Mouse (Mus musculus) monocyte, adult 5-6 weeks (primary cell): ENCODE data around the gene Tkt. TPM values are rescaled to one million over a fixed set of nuclear protein-coding genes. Genes with fewer than 3 reads are reported as not detected.
"Not testable (repeated sequence)": the region's sequence is repeated elsewhere in the genome, so short reads cannot be mapped to it uniquely, and the experiment has no call there.

ENCODE experiments used
- ATAC-seq: fragments of 153-309, 156-312 bp; replicated peaks from 2 replicates; pipeline ENCODE4 v1.8.0; 2017; ENCODE audit warnings: mild to moderate bottlenecking; ENCODE audit not compliant: low TSS enrichment, insufficient number of reproducible peaks, severe bottlenecking, poor library complexity, low FRiP score
- total RNA-seq: library from RNA; stranded (forward); fragments of 200-1000, 200-491, 200-594 nt; gene quantifications from 3 replicates; pipeline ENCODE4 v1.2.3, GENCODE M21; 2017

Tkt gene
- total RNA-seq: 278 to 467 TPM (median 383 TPM) in 3 replicates

GRCm38 (mm10) chr14:30548131-30548720, at the start of gene Tkt:
Tkt (plus strand) TSS chr14:30548359.
- peak; percentile 12; the same call in 1 of the 2 replicates for ATAC-seq

- ATAC-seq: no peak
Observed at GRCm38 (mm10) chr14:30504990-30505389, 43.2 kb upstream of the Tkt start.

GRCm38 (mm10) chr14:30510214-30510763, 37.9 kb upstream of the Tkt start:
- no peak for ATAC-seq

- ATAC-seq: no peak
Observed at GRCm38 (mm10) chr14:30512896-30513295, 35.3 kb upstream of the Tkt start.

DNA sequence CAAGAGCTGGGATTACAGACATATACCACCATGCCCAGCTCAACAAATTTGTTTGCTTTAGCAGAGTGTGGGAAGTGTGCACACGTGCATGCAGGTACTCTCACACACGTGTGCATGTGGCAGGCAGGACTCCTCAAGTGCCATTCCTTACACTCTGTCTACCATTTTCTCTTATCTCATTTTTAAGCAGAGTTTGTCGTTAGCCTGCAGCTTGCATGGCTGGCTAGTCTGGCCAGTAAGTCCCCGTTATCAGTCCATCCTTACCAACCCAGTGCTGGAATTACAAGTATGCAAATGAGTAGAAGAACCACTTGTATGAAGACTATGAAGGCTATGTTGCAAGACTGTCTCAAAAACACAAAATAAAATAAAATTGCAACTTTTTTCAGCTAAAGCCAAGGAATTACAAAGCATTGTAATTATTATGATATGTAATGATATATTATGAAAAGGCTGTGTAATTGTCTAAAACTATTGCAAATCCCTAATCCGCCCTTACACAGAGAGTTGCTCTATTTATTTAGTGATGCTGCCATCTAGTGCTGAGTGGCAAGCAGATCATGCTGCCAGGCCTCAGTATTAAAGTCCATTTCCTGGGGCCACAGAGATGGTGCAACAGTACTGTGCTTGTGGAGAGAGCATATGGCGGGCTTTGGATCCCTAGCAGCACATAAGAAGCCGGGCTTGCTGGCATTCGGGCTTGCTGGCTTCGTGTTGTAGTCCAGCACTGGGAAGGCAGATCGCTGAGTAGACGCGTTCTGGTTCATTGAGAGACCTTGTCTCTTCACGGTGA, 32.0 kb upstream of the Tkt start:
- no peak for ATAC-seq

DNA sequence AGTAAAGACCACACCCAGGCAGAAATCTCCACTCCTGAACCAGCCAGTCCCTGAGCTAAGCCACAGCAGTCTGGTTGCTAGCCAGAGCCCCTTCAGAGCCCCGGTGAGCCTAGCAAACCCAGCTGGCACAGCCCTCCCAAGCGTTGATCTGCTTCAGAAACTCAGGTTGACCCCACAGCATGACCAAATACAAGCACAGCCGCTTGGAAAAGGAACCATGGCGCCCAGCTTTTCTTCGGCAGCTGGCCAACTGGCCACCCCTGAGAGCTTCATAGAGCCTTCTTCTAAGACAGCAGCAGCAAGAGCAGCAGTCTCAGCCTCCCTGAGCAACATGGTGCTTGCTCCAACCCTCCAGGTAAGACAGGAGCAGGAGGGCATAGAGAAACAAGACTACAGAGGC, 28.8 kb upstream of the Tkt start:
- no peak for ATAC-seq

GRCm38 (mm10) chr14:30523356-30523755, 24.8 kb upstream of the Tkt start:
- no peak for ATAC-seq

GRCm38 (mm10) chr14:30528392-30528791, 19.8 kb upstream of the Tkt start:
- no peak for ATAC-seq

GRCm38 (mm10) chr14:30528961-30529360, 19.2 kb upstream of the Tkt start:
- ATAC-seq: no peak

DNA sequence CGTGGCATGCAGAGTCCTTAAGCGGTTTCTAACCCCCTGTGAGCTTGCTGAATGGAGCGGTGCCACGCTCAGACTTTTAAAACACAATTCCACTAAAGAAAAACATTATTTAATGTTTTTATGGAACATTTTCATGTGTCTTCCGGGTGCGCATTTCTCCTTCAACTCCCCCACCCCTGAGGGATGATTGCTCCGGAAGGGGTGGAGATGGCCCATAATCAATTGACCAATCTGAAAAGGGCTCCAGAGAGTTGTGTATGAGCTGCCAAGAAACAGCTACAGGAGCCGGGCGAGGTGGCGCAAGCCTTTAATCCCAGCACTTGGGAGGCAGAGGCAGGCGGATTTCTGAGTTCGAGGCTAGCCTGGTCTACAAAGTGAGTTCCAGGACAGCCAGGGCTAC, 18.7 kb upstream of the Tkt start:
- ATAC-seq: no peak

DNA sequence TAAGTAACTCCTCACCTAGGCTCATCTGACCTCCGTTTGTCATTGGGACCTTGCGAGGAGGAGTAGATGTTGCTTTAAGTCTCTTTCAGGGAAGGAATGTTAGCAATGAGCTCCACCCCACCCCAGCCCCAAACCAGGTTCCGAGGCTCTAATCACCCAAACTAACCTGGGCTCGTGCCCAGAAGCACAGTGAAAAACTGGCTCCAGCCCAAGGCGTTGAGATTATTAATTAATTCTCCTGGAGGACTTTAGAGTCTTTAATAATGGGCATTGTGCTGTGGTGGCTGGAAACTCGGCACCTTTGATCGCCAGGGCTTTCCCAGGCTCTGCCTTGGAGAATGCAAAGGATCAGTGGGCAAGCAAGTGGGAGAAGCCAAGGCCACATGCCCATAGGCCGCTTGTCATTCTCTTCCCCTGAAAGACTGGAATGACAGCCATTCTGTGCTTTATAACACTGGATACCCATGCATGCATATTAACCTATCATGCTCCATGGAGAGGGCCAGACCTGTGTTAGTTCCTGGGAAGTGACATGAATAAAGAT, 17.4 kb upstream of the Tkt start:
- no peak for ATAC-seq

DNA sequence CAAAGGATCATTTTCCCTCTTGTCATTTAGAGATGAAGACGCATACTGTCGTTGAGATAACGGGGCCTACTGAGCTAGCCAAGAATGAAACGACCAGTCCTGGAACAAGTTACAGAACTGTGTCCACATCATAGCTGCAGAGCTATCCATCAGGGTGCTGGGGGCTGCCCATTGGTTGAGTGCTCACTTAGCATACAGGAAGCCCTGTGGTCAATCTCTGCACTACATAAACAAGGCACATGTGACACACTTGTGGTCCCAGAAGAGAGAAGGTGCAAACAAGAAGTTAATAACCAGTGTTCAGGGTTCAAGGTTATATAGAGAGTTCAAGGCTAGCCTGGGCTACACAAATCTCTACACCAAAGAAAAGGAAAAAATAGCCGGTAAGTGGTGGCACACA, 16.7 kb upstream of the Tkt start:
- no peak for ATAC-seq

DNA sequence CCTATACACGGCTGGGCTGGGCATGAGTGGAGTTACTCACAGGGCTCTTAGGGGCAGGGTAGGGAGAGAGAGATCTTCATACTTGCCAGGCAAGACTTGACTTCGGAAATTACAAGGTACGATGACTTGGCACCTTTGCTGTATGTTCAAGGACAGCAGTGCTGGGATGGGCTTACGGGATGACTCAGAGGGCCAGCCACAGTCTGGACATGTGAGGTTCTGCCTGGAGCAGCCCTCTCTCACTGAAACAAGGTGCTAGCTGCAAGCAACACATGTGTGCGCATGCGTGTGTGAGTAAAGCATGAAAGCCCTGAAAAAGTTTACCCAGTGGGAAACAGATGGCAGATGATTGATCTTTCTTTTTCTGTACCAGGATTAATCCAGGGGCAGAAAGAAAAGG, 16.3 kb upstream of the Tkt start:
- ATAC-seq: no peak

DNA sequence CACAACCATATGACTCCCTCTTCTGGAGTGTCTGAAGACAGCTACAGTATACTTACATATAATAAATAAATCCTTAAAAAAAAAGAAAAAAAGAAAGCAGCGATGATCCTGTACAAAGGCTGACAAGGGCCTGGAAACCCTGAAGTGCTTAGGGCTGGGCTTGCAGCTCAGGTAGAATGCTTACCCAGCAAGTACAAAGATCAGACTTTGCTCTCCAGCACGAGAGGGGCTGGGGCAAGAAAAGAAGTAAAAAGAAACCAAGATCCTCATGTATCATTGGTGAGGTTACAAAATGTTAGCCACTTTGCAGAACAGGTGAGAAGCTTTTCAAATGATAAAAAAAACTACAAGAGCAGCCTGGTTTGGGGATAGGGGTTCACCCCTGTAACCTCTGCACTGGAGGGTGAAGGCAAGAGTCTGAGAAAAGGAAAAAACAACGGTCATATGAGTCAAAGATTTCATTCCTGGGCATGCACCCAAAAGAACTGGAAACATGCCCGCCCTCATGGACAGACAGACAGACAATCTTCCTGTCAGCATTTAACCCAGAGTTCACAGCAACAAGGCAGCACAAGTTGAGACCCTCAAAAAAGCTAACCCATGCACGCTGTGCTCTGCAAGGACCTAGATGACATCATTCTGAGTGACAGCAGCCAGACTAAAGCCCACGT, 14.2 kb upstream of the Tkt start:
- ATAC-seq: no peak

DNA sequence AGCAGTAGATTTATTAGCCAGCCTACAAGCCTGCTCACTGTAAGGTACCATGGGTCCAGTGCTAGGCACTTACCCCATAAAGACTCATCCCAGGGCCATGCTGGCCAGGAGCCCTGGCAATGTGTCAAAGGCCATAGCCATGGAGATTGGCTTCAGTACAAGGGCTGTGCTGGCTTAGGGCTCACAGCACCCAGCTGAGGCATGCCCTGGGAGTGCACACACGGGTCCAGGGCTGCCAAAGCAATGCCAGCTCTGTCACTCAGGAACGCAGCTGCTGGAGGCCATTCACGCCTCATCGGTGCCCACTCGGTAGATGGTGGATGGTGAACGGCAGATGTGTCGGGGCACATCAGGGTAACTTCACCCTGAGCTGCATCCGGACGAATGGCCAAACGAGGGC, 6.6 kb upstream of the Tkt start:
- ATAC-seq: no peak

- not testable (repeated sequence) for ATAC-seq
Observed at GRCm38 (mm10) chr14:30543331-30543730, 4.8 kb upstream of the Tkt start.

DNA sequence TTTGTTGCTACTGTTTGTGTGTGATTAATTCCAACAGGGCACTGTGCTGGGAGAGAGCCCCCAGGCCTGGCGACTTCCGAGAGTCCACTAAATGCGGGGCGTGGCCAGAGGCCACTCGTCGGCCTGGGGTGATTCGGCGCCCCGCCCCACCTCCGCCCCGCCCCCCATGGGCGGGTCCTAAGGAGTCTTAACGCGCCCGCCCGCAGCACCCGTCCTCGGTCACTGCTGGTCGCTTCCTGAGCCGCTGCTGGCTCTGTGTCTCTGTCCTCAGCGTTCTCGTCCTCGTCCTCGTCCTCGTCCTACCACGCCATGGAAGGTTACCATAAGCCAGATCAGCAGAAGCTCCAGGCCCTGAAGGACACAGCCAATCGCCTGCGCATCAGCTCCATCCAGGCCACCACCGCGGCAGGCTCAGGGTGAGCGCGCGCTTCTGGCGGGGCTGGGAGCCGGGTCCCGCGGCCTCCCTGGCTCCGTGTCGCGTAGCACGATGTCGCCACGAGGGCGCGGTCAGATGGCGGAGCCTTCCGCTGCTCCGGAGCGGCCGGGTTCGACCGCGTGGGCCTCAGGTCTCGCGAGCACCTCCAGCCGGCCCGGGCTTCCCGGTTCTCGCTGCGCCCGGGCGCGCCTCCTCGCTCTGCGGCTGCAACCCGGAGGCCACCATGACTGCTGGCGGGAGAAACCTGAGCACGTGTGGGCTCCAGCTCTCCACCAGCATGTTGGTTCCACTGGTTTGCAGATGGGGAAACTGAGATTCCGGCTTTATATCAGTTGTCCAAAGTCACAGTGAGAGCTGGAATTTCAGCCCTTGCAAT, 1.0 kb downstream of the Tkt start:
- peak; percentile 72 for ATAC-seq

GRCm38 (mm10) chr14:30549777-30550149, 1.6 kb downstream of the Tkt start:
- ATAC-seq: peak; percentile 45; the same call in 1 of the 2 replicates
